Mouse (Mus musculus) liver, adult 2 months (tissue): ENCODE measurements around the gene Trpv2. TPM values are rescaled to one million over a fixed set of nuclear protein-coding genes. Genes with fewer than 3 reads are reported as not detected.

Source experiments
- DNase-seq: peaks from one replicate; pipeline ENCODE4 v3.0.0-alpha.2; 2011; ENCODE audit warnings: low read depth, low spot score; ENCODE audit errors: extremely low read depth
- H3K27ac ChIP-seq: fragments of 200-500 bp; replicated peaks from 2 replicates; pipeline ENCODE4 v1.5.1; 2012; ENCODE audit warnings: low read depth, mild to moderate bottlenecking, control low read depth, inconsistent platforms, low read length; ENCODE audit not compliant: insufficient read depth
- H3K27me3 ChIP-seq: fragments of 200-500 bp; 2 replicates; pipeline ENCODE4 v1.6.1; 2012; ENCODE audit warnings: mild to moderate bottlenecking, moderate library complexity, low read length, inconsistent platforms; ENCODE audit not compliant: control insufficient read depth, insufficient read depth
- H3K36me3 ChIP-seq: fragments of 200-500 bp; 2 replicates; pipeline ENCODE4 v1.6.1; 2012; ENCODE audit warnings: low read length, inconsistent platforms; ENCODE audit not compliant: control insufficient read depth, insufficient read depth
- H3K4me1 ChIP-seq: fragments of 200-500 bp; 2 replicates; pipeline ENCODE4 v1.6.1; 2011; ENCODE audit warnings: low read length; ENCODE audit not compliant: control insufficient read depth, insufficient read depth
- H3K4me3 ChIP-seq: fragments of 200-500 bp; 2 replicates; pipeline ENCODE4 v1.5.1; 2011; ENCODE audit warnings: low read depth, mild to moderate bottlenecking, control low read depth, low read length, moderate library complexity; ENCODE audit not compliant: insufficient read depth
- H3K79me2 ChIP-seq: fragments of 200-500 bp; 2 replicates; pipeline ENCODE4 v1.6.1; 2012; ENCODE audit warnings: inconsistent platforms, mild to moderate bottlenecking, low read length, moderate library complexity; ENCODE audit not compliant: control insufficient read depth, insufficient read depth
- H3K9ac ChIP-seq: fragments of 200-500 bp; 2 replicates; pipeline ENCODE4 v1.6.1; 2012; ENCODE audit warnings: low read depth, mild to moderate bottlenecking, control low read depth, inconsistent platforms, low read length
- CTCF ChIP-seq: fragments of 200-500 bp; IDR thresholded peaks from 2 replicates; pipeline ENCODE4 v1.5.1; 2011; ENCODE audit warnings: low read depth, low read length, control low read depth
- POLR2A ChIP-seq: fragments of 200-500 bp; IDR thresholded peaks from 2 replicates; pipeline ENCODE4 v1.6.1; 2011; ENCODE audit warnings: low read length, control low read depth; ENCODE audit not compliant: insufficient read depth; ENCODE audit errors: extremely low read depth
- WGBS: fragments of 180-500 bp; shearing (Covaris S2); methylation state at CpG from one replicate; pipeline ENCODE4 v1.1.7; 2018; 5-methylcytosine and 5-hydroxymethylcytosine counted together
- polyA plus RNA-seq: library from polyadenylated mRNA; depleted of rRNA; stranded (reverse); fragments of >200 nt; gene quantifications from 2 replicates; pipeline ENCODE4 v1.2.3, GENCODE M21; 2012; rRNA removed
- total RNA-seq: library from RNA; depleted of rRNA; stranded (reverse); fragments of >200 nt; gene quantifications from 2 replicates; pipeline ENCODE4 v1.2.3, GENCODE M21; 2014; rRNA removed

Trpv2 gene
- total RNA-seq (0.83 and 2.1 TPM in 2 replicates), polyA plus RNA-seq (0.57 and 1.7 TPM in 2 replicates)

DNA sequence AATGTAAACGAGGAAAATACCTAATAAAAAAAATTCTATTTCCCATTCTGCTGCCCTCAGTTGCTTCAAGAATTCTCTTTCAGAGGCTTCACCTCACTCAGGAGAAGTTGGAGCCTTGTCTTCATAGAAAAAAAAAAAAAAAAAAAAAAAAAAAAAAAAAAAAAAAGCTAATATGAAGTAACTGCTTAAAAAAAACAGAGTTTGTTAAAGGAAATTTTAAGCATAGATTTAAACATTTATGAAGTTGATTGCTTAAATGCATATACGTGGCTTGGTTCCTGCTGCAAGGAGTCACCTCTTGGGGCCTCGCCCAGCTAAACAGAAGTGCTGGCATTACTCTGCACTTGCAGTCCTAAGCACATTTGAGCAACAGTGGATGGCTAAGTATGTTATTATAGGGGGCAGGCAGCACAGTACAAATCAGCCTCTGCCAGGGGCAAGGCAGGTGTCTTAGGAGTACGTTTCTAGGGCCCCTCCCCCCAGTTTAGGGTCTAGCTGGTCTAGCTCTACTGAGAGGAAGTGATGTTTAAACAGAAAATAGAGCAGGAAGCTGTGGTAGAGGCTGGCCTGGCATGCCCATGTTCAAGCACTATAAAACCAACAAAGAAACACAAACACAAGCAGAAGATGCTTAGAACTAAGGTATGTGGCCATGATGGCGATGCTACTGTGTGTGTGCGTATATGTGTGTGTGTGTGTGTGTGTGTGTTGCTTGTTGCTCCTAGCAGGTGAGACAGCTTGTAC, at the start of gene Trpv2:
Trpv2 (plus strand) TSS at position 528 of the 744 bp plus-strand sequence.
- Histone ChIP-seq H3K4me3 (no peak within 1 kb of the TSS), H3K4me1 (no peaks in the 10 kb centered on the region), H3K9ac (no peak within 1 kb of the TSS), H3K36me3 (no peaks in the 10 kb centered on the region), H3K27me3 (no peaks in the 10 kb centered on the region), H3K79me2 (no peaks in the 10 kb centered on the region), H3K27ac (no peak within 1 kb of the TSS)
- no peak for DNase-seq
- 79% methylated on average over 6 of the region's 6 CpGs for WGBS
- TF ChIP-seq CTCF: no peak
- no peak for TF ChIP-seq POLR2A

DNA sequence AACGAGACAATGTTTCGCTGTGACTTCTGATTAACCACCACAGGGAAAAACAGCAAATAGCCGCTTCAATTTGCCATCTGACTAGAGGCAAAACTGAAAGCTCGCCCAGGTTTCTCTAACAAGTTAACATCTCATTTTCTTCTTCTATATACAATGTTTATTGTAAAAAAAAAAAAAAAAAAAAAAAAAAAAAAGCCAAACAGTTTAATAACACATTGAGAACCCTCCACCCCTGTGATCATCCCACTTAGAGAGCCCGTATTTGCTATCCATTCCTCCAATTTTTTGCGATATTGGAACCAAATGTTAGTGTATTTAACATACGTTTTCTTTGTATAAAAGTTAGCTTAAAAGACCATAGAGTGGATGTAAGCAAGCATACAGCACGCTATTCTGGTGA, 37.2 kb upstream of the Trpv2 start:
- TF ChIP-seq POLR2A: no peak
- no peak for TF ChIP-seq CTCF
- no peak overlapping the region for H3K27ac ChIP-seq
- peaks cover 15% of the 10 kb centered on the region for H3K36me3 ChIP-seq
- no peak overlapping the region for H3K9ac ChIP-seq
- peaks cover 2% of the 10 kb centered on the region; the same call in 1 of the 2 replicates for H3K4me1 ChIP-seq
- no peaks in the 10 kb centered on the region for H3K27me3 ChIP-seq
- H3K4me3 ChIP-seq: no peak overlapping the region
- 91% methylated on average over 8 of the region's 8 CpGs for WGBS
- no peaks in the 10 kb centered on the region; the same call in 1 of the 2 replicates for H3K79me2 ChIP-seq
- no peak for DNase-seq

DNA sequence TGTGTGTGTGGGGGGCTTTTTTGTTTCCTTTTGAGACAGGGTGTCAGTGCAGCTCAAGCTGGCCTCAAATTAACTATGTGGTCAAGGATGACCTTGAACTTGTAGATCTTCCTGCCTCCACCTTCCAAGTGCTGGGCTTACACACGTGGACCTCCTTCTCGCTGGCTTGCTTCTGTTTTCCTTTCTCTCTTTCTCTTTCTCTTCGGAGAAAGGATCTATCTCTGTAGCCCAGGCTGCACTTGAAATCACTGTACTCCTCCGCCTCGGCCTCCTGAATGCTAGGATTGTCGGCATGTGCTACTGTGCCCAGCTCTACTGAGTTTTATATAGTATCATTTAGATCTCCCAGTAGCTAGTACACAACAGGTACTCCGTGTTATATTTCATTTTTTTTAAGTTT, 36.7 kb upstream of the Trpv2 start:
- H3K27ac ChIP-seq: no peak overlapping the region
- no peak for DNase-seq
- no peak for TF ChIP-seq CTCF
- no peak for TF ChIP-seq POLR2A
- peaks cover 15% of the 10 kb centered on the region for H3K36me3 ChIP-seq
- no peak overlapping the region for H3K9ac ChIP-seq
- H3K4me3 ChIP-seq: no peak overlapping the region
- H3K4me1 ChIP-seq: peaks cover 2% of the 10 kb centered on the region; the same call in 1 of the 2 replicates
- H3K79me2 ChIP-seq: no peaks in the 10 kb centered on the region; the same call in 1 of the 2 replicates
- WGBS: 53% methylated on average over 7 of the region's 7 CpGs
- no peaks in the 10 kb centered on the region for H3K27me3 ChIP-seq

DNA sequence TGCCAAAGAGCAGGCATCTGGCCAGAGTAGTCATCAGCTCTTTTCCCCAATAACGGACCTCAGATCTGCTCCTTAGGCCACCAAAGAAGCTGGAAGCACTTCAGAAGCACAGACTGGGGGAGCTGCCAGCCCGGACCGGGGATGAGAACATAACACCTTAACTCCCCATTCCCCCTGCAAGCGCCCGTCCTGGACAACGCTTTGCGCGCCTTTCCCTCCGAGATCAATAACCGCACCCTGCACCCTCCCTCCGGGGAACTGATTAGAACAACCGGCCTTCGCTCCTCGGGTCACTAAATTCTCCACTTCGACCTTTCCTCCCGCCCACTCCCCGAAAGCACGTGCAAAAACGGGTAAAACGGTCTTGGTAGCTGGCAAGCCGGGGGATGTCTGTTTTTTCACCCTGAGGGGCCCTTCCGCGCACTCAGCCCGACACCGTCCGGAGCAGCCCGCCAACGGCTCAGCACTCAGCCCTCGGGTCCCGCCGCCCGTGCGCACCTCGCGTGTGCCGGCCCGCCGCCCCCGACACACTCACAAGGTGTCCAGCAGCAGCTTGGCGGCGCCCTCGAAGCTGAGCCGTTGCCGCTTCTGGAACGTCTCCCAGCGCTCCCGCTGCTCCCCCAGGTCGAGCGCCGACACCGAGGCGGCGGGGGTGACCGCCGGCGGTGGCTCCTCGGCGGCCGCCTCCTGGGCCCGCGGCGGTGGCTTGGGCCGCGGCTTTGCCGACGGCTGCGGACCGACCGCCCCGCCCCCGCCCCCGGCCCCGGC, 35.8 kb upstream of the Trpv2 start:
- peaks cover 2% of the 10 kb centered on the region; the same call in 1 of the 2 replicates for H3K4me1 ChIP-seq
- peak; percentile 85 for DNase-seq
- TF ChIP-seq POLR2A (no peak), CTCF (no peak)
- peak overlapping the region; percentile 90 for H3K27ac ChIP-seq
- peak overlapping the region; percentile 94 for H3K9ac ChIP-seq
- peaks cover 8% of the 10 kb centered on the region; the same call in 1 of the 2 replicates for H3K36me3 ChIP-seq
- peak overlapping the region; percentile 92 for H3K4me3 ChIP-seq
- WGBS: under 1% methylated on average over 55 of the region's 73 CpGs
- no peaks in the 10 kb centered on the region for H3K27me3 ChIP-seq
- no peaks in the 10 kb centered on the region; the same call in 1 of the 2 replicates for H3K79me2 ChIP-seq

DNA sequence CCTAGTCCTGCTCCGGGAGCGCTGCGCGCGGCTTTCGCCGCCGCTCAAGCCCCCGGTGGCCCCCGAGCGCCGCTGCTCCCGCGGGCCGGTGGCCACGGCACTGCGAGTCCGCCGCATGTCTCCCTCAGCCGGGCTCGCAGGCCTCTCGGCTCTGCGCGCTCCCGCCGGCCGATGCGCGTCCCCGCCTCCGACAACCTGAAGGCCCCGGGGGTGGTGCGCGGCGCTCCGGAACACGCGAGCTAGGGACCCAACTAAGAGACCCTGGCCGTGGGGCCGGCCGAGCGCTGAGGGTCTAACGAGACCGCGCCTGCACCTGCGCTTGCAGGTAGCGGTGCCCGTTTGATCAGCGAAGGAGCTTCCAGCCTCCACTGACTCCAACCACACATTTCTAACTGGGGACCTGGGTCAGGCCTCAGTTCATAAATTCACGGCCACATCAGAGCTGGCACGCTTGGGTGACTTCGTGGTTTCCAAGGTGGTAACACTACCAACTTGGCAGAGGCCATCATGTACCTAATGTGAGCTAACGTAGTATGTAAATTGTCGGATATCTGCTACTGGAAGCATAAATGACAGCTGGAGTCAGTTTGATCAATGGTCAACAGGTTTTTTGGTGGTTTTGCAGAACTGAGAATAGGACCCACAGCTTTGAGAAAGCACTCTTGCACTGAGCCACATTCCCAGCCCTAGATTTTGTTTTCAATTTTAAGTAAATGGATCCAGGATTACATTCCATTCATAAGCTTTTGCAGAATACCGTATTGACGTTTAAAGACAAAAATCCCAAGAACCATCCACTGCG, 35.0 kb upstream of the Trpv2 start, which contains the start of gene Cenpv:
Cenpv (minus strand) TSS at position 173 of the 802 bp plus-strand sequence.
- DNase-seq: peak; percentile 77
- Histone ChIP-seq H3K27ac (peak within 1 kb of the TSS; percentile 90), H3K9ac (peak within 1 kb of the TSS; percentile 94), H3K36me3 (peaks cover 3% of the 10 kb centered on the region; the same call in 1 of the 2 replicates), H3K4me3 (peak within 1 kb of the TSS; percentile 92), H3K27me3 (no peaks in the 10 kb centered on the region), H3K79me2 (no peaks in the 10 kb centered on the region; the same call in 1 of the 2 replicates), H3K4me1 (peaks cover 2% of the 10 kb centered on the region; the same call in 1 of the 2 replicates)
- TF ChIP-seq CTCF: no peak
- 0 out of 2 replicates have a peak, but pooled peaks have one; percentile 48 for TF ChIP-seq POLR2A
- WGBS: 7% methylated on average over 56 of the region's 57 CpGs
